Mouse (Mus musculus) lung, postnatal 14 days (tissue): Measurements from ENCODE around the gene Gfod1.

Experiments used
- DNase-seq: peaks from one replicate; pipeline ENCODE4 v3.0.0; 2021

Gene Gfod1

DNA sequence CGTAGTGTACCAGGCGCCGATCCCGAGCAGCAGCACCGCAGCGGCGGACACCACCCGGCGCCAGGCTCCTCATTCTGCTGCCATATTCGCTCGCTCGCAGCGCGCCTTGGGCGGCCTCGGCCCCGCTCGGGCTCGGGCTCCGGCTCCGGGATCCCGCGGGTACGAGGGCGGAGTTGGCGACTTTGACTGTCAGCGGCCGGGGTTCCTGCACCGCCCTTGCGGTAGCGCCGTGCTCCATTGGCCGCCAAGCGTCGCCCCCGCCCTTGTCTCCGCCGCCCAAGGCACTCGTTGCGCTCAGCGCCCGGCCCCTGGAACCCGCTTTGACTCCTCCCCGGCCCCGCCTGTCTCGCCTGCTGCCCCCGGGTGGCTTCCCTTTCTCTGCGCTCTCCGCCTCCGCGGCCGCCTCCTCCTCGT, at the start of gene Gfod1:
Gene Gfod1, minus strand, starts transcription at position 155 of the 414 bp plus-strand sequence.
- DNase-seq, result peak; percentile 98

DNA sequence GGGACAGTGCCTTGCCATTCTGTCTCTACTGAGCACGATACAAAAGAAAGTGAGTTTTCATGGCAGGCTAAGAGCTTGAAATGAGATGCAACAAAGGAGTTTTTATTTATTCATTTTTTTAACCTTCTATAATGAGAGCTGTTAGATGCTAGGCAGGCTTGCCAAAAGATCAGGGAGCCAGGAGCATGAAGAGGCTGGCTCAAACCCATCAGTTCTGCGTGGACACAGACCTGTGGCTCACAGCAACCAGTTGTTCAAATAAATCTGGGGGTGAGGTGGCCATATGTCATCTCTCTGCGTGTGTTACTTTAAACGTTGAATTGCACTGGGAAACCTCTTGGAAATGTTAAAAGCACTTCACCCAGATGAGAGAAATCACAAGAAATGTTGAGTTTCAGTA, 49.4 kb upstream of the Gfod1 start:
- DNase-seq, result no peak

- DNase-seq, result peak; percentile 44
Observed at GRCm38 (mm10) chr13:43350489-43351169, 46.7 kb upstream of the Gfod1 start.

- no peak for DNase-seq
Observed at GRCm38 (mm10) chr13:43349376-43349775, 45.4 kb upstream of the Gfod1 start.

- DNase-seq, result no peak
Observed at GRCm38 (mm10) chr13:43346825-43347224, 42.9 kb upstream of the Gfod1 start.

GRCm38 (mm10) chr13:43338632-43339031, 34.7 kb upstream of the Gfod1 start:
- no peak for DNase-seq

- no peak for DNase-seq
Observed at GRCm38 (mm10) chr13:43338001-43338400, 34.0 kb upstream of the Gfod1 start.

- peak; percentile 13 for DNase-seq
Observed at GRCm38 (mm10) chr13:43336425-43337221, 32.7 kb upstream of the Gfod1 start.

- DNase-seq, result peak; percentile 49
Observed at GRCm38 (mm10) chr13:43332591-43332990, 28.6 kb upstream of the Gfod1 start.

- no peak for DNase-seq
Observed at GRCm38 (mm10) chr13:43331721-43332444, 27.9 kb upstream of the Gfod1 start.

DNA sequence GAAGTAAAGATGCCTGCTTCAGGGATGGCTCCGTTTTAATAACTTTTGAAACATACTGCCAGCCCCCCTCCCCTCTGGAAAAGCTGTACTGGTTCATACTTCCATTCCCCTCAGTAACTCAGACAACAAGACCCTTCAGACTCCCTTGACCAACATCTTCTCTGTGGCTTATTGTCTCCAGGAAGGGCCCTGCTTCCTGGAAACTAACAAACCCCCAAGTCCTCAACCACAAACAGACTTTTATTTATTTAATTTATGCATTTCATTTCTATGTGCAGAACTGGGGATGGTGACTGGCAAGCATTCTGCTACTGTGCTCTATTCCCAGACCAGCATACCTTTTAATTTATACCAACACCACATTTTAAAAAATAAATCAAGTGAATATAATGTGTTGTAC, 21.5 kb upstream of the Gfod1 start:
- no peak for DNase-seq

GRCm38 (mm10) chr13:43321492-43321891, 17.5 kb upstream of the Gfod1 start:
- DNase-seq, result no peak

DNA sequence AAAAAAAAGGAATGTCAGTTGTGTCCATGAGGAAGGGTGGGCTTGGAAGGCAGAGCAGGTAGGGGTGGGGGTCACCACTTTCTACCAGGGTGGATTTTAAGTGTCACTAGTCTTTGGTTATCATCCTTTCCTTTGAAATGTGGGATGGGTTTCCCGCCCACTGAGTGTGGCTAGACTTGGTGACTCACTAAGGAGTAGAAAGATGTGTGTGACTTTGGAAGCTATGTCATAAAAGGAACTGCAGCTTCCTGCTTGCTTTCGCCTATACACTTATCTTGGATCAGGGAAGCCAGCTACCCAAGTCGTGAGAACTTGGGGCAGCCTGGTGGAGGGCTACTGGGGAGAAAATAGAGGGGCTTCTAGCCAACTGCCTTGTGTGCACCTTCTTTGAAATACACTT, 15.4 kb upstream of the Gfod1 start:
- no peak for DNase-seq

- no peak for DNase-seq
Observed at GRCm38 (mm10) chr13:43317411-43317810, 13.4 kb upstream of the Gfod1 start.

DNA sequence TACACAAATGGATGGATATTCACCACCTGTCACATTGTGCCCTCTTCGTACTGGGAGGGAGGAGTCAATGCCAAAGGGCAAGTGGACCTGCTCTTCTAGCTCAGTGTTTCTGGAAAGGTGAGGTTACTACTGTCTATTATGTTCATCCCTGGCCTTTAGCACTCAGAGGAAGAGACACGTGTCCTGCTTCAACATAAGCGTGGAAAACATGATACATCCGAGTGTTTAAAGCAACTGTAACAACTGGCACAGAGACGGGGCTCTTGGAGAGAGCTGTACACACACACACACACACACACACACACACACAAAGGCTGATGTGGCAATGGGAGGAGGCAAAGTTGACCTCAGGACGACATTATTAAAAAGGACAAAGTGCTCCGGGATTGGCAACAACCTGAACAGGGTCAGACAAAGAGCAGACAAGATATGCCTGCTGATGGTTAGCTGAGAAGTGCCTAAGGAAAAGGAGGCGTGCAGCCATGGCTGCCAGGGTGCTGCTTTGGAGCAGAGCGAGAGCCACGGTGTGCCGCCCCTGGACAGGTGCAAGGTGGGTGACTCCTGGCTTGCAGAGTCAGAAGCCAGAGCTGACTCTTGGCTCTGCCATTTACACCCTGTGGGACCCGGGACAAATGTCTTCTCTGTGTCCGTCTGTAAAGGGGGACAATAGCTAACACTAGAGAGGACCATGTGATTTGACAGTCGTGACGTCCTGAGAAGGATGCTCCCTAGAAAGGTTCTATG, 1.4 kb upstream of the Gfod1 start:
- no peak for DNase-seq

DNA sequence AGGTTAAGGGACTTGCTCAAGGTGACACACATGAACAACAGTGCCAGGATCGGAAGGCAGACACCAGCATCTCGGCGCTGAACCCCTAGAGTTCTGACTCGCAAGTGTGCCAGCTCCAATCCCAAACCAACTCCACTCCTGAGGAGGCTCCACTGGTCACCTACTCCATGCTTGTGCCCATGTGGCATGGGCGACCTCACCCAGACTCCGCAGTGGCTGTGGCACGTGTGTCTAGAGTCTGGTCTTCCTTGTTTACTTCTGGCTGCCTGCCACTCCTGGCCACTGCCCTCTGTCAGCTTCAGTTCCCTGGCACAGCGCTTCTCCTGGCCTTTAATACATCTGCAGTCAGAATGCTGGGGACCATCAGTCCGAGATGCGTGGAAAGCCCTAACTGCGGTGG, 728 bp upstream of the Gfod1 start:
- DNase-seq, result peak; percentile 71

DNA sequence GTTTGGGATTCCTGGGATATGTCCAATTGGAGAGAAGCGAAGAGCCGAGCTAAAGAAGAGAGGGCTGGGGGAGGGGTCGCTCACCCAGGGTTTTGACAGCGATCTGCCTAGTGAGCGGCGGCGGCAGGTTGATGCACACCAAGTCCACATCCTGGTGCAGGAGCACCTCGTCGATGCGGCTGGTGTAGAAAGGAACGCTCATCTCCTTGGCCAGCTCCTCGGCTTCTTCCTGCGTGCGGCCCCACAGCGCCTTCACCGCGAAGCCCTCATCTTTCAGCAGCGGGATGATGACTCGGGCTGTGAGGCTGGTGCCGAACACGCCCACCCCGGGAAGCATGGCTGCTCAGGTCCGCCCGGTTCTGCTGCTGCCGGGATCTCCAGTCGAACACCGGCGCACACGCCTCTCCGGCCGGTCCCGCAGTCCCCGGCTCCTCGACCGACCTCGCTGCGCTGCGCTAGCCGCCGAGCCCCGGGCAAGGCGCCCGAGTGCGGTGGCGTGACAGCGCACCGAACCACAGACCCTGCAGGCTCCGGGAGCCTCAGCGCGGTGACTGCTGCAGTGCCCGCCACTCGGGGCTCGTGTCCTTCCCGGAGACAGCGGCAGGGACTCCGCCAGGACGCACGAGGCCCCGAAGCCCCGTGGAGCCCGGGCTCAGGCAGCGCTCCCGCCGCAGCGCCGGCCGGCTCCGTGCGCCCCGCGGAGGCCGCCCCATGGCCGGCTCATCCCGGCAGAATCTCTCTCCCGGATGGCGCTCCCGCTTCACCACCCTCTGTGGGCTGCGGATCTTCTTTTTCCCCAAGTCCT, 609 bp downstream of the Gfod1 start:
- DNase-seq, result peak; percentile 49

- DNase-seq, result peak; percentile 17
Observed at GRCm38 (mm10) chr13:43302651-43303160, 1.3 kb downstream of the Gfod1 start.

- no peak for DNase-seq
Observed at GRCm38 (mm10) chr13:43302239-43302638, 1.7 kb downstream of the Gfod1 start.

DNA sequence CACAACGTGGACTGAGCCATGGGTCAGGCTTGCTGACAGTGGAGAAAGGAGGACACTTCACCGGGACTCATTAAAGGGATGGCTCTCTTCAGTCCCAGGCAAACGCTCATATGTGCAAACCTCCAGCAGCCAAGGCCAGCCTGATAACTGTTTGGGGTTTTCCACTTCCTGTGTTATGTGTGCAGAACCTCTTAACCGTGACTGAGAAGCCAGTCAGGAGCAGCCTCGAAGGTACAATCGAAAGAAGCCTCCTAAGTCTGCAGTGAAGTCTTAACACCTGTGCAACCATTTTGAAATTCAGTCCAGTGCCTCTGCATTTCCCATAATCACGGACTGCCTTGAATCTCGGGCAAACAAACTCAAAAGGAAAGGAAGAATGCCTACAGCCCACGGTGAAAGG, 3.1 kb downstream of the Gfod1 start:
- no peak for DNase-seq

GRCm38 (mm10) chr13:43300366-43300765, 3.6 kb downstream of the Gfod1 start:
- no peak for DNase-seq

DNA sequence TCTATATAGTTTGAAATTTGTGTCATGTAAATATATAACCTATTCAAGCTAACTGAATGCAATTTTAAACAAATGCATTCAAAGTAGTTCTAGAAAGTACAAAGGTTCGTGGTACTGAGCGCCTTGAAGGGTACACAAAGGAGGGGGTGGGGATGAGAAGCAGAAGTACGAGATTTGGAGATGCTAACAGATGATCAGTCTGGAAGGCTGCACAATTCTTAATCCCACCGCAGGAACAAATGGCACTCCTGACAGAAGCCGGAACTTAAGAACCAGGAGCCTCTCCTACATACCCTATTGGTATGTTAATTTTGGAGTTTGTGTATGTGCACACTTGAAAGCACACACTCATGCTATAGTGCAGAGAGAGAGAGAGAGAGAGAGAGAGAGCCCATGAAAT, 4.8 kb downstream of the Gfod1 start:
- DNase-seq, result no peak
